Mouse (Mus musculus) spleen, adult 2 months (tissue): ENCODE data around the gene U90926.

Experiments used
- CTCF ChIP-seq: fragments of 200-500 bp; IDR thresholded peaks from 2 replicates; pipeline ENCODE4 v1.5.1; 2011; ENCODE audit warnings: mild to moderate bottlenecking, inconsistent platforms; ENCODE audit not compliant: insufficient read depth, insufficient read length, insufficient replicate concordance; ENCODE audit errors: extremely low read depth
- POLR2A ChIP-seq: fragments of 200-500 bp; IDR thresholded peaks from 2 replicates; pipeline ENCODE4 v1.6.1; 2011; ENCODE audit warnings: low read depth, low read length, inconsistent platforms

DNA sequence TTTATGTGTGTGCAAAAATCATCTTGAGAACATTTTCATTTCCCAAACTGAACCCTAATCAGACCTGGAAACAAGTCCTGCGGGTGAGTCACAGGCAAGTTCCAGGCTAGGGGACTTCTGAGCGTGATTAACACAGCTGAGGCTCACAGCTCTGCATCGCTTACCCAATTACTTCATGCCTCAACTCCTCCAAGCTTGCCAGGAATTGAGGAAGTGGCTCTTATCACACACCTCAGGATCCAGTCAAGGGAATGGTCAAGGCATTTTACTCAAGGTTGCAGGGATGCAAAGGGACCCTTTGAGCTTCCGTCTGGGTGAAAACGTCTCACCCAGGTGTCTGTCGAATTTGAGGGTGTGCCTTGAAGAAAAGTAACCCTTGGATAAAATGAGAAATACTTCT, 4.6 kb upstream of the U90926 start:
- no peak for TF ChIP-seq CTCF
- no peak for TF ChIP-seq POLR2A
